Mouse (Mus musculus): Measurements from ENCODE around the gene Stxbp5. TPM values are rescaled to one million over a fixed set of nuclear protein-coding genes. Genes with fewer than 3 reads are reported as not detected.
"Not testable (repeated sequence)": the region's sequence is repeated elsewhere in the genome, so short reads cannot be mapped to it uniquely, and the experiment has no call there.

Stxbp5 gene
- polyA plus RNA-seq, 1 experiment from 2014 or later: 7.8 TPM

DNA sequence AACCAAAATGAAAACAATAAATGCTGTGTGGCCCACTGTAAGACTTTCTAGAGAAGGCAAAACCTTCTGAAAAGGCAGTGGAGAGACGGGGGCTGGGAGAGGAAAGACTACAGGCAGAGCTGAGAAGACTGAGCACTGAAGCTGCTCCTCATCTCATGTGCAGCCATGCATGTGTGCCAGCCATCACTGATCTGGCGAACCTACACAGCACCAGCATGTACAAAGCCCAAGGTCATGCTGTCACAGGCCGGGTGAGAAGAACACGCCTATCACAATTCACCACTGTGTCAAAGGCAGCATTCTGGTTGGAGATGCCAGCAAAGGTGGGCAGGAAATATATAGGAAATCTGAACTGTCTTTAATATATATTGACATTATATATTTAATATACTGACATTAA lies 12.2 kb downstream of the Stxbp5 start:
- Histone ChIP-seq H3K36me3 (no peaks in the 10 kb centered on the region), H3K4me1 (peaks cover 6% of the 10 kb centered on the region), H3K9ac (replicated peaks) (no peak overlapping the region), H3K4me3 (no peak overlapping the region), H3K27me3 (no peaks in the 10 kb centered on the region), H3K9me3 (no peaks in the 10 kb centered on the region), H3K27ac (replicated peaks) (no peak overlapping the region), H3K4me2 (replicated peaks) (no peak overlapping the region)
- no peak for ATAC-seq (replicated peaks)
- 78% methylated on average over 4 of the region's 4 CpGs for WGBS

DNA sequence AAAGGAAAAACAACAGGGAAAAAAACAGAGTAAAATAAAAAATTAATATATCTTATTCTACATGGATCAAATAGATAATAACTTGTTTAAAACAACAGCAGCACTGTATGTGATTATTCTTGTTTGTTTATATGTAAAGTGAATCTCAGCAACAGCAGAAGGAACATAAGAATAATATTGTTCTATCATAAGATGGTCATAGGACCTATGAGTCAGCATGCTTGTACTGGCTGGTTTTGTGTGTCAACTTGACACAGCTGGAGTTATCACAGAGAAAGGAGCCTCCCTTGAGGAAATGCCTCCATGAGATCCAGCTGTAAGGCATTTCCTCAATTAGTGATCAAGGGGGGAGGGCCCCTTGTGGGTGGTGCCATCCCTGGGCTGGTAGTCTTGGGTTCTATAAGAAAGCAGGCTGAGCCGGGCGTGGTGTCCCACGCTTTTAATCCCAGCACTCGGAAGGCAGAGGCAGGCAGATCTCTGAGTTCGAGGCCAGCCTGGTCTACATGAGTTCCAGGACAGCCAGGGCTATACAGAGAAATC lies 19.0 kb downstream of the Stxbp5 start:
- not testable (repeated sequence) for ATAC-seq (replicated peaks); H3K9ac ChIP-seq (replicated peaks); H3K4me1 ChIP-seq; H3K36me3 ChIP-seq; H3K4me3 ChIP-seq; H3K4me2 ChIP-seq (replicated peaks); H3K27ac ChIP-seq (replicated peaks); H3K27me3 ChIP-seq; H3K9me3 ChIP-seq
- WGBS: 96% methylated on average over 5 of the region's 5 CpGs

DNA sequence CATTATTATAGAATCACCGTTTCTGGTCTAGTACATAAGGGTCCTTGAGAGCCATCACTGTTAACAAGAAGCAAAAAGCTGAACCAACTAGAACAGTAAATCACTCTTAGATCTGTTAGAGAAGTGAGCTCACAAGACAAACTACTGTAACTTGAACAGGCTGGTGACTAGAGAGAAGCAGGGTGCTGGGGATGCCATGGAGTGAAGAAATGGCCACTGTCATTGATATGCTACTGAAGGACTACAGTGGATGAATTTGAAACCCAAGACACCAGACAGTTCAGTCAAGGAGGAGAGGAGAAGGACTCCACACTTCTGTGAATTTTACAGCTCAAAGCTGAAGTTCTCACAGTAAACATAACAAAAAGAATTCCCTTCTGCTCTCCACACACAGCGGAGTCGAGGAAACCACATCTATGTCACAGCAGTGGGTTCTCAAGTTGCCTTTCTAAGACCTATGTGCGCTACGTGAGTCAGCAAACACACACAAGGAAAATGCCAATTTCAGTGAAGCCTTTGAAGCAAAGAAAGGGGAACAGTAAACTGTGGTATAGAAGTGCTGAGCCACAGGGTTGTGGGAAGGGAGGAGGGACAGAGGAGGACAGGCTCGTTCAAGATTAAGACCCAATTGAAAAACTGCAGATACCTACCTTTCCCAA lies 20.7 kb downstream of the Stxbp5 start:
- no peaks in the 10 kb centered on the region for H3K27me3 ChIP-seq
- no peak overlapping the region for H3K4me3 ChIP-seq
- H3K27ac ChIP-seq (replicated peaks): no peak overlapping the region
- no peaks in the 10 kb centered on the region for H3K9me3 ChIP-seq
- no peaks in the 10 kb centered on the region for H3K36me3 ChIP-seq
- ATAC-seq (replicated peaks): no peak
- no peak overlapping the region for H3K4me2 ChIP-seq (replicated peaks)
- H3K4me1 ChIP-seq: 0 out of 2 replicates have a peak, but pooled peaks cover 4% of the 10 kb centered on the region
- H3K9ac ChIP-seq (replicated peaks): no peak overlapping the region
- WGBS: 74% methylated on average over 6 of the region's 6 CpGs

DNA sequence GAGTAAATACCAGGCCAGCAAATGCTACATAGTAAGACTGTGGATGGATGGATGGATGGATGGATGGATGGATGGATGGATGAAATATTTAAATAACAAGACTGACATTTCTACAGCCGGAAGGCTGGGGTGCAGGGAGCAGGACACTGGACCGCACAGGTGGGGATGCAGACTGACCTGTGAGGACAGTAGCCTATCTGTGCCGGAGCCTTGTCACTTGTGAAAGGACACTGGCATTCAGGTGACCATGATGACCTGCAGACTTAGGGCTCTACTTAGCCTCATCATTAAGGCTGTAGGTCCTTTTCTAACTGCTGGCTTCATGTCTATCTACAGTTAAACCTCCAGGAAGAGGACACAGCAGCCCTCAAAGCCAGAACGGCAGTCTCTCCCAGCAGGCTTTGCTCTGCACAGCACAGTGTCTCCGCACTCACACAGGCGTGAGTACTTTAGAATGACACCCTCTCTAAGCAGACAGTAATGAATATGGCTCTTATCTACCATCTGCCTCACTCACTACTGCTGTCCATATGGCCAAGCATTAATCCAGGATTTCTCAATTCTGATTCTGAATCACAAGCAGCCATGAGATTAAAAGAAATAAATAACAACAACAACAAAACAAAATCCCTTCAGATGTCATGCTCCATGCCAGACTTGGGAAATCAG lies 21.9 kb downstream of the Stxbp5 start:
- whole genome bisulfite sequencing: 76% methylated on average over 6 of the region's 6 CpGs
- H3K9ac ChIP-seq (replicated peaks): no peak overlapping the region
- no peak overlapping the region for H3K27ac ChIP-seq (replicated peaks)
- H3K27me3 ChIP-seq: no peaks in the 10 kb centered on the region
- no peak overlapping the region for H3K4me3 ChIP-seq
- ATAC-seq (replicated peaks): peak; percentile 88
- no peak overlapping the region for H3K4me2 ChIP-seq (replicated peaks)
- no peaks in the 10 kb centered on the region for H3K9me3 ChIP-seq
- 0 out of 2 replicates have a peak, but pooled peaks cover 4% of the 10 kb centered on the region for H3K4me1 ChIP-seq
- no peaks in the 10 kb centered on the region for H3K36me3 ChIP-seq

DNA sequence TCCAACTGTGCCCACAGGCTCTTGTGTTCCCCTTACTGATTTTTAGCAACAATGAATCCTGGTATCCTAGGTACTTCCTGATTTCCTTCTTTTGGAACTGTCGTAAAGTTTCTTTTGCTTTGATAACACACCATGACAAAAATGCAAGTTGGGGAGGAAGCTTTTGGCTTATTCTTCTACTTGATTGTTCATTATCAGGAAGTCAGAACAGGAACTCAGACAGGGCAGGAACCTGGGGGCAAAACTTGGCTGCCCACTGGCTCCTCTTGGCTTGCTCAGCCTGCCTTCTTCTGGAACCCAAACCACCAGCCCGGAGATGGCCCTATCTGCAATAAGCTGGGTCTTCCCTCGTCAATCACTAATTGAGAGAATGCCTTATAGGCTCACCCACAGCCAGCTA lies 25.0 kb downstream of the Stxbp5 start:
- Histone ChIP-seq H3K9me3 (no peaks in the 10 kb centered on the region), H3K4me2 (replicated peaks) (no peak overlapping the region), H3K9ac (replicated peaks) (no peak overlapping the region), H3K27me3 (no peaks in the 10 kb centered on the region), H3K4me3 (no peak overlapping the region), H3K36me3 (no peaks in the 10 kb centered on the region), H3K27ac (replicated peaks) (no peak overlapping the region), H3K4me1 (0 out of 2 replicates have a peak, but pooled peaks cover 4% of the 10 kb centered on the region)
- WGBS: 94% methylated on average over 3 of the region's 3 CpGs
- no peak for ATAC-seq (replicated peaks)

DNA sequence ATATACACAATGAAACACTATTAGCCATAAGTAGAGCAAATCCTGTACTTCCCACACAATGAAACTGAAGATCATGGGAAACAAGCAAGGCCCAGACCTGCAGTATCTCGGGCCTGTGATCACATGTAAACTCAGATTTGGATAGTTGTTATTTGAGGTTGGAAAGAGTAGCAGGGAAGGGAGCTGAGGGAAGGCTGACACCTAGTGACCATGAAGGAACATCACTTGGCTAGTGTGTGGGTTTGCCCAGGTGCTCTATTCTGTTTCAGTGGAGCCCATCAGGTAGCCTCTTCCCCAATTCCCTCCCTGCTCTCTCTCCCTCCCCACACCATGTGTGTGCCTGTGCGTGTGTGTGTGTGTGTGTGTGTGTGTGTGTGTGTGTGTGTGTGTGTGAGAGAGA lies 28.7 kb downstream of the Stxbp5 start:
- 0 out of 2 replicates have a peak, but pooled peaks have one; percentile 11 for ATAC-seq (replicated peaks)
- no peak overlapping the region for H3K4me2 ChIP-seq (replicated peaks)
- no peaks in the 10 kb centered on the region for H3K9me3 ChIP-seq
- no peak overlapping the region for H3K9ac ChIP-seq (replicated peaks)
- no peaks in the 10 kb centered on the region for H3K27me3 ChIP-seq
- no peak overlapping the region for H3K27ac ChIP-seq (replicated peaks)
- WGBS: 73% methylated on average over 2 of the region's 2 CpGs
- H3K4me3 ChIP-seq: no peak overlapping the region
- no peaks in the 10 kb centered on the region for H3K4me1 ChIP-seq
- H3K36me3 ChIP-seq: no peaks in the 10 kb centered on the region

DNA sequence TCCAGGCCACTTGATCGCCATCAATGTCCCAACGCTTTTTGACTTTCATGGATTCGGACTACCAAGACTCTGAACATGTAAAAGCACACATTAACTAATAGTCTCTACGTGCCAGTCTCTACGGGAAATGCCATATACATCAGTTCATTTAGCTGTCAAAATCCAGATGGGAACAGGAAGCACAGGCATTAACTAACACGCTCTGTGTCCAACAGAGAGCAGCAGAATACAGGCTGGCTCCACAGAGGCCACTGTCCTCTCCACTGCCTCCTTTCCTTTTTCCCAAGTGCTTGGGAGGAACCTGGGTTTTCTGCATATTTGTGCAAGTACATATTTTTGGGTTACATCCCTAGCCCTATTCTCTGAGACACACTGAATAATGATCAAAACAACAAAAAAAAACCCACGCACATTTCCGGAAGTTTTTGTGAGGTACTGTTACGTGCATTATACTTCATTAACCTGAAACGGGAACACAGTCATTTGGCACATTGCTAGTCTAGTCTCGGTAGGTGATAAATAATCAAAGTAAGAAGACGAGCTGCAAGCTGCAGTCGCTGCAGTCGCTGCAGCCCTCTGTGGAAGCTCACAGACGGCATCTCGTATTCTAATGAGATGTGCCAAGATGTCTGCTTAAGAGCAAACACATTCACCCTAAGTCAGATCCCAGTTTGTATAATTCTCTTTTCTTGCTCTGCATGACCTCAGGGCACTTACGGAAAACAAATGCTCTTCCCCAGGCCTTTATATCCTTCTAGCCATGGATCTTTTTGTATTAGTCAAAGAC lies 33.9 kb downstream of the Stxbp5 start:
- ATAC-seq (replicated peaks): peak; percentile 61; the same call in 1 of the 2 replicates
- H3K27ac ChIP-seq (replicated peaks): 0 out of 2 replicates have a peak overlapping the region, but pooled peaks have one; percentile 28

DNA sequence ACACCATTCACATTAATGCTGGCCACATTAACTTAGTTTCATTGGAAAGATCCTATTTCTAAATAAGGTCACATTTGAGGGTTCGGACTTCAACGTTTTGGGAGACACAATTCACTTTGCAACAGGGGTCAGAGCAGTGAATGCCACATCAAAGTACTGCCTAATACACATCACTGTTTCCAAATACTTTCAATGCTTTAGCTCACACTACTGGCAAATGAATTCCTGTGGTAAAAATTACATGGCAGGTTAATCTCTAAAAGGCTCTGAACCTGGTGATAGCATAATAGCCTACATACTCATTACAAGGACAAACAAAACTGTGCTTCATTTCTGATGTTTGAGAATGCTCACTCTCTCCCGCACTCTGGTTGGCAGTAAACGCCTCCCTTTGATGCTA lies 40.9 kb downstream of the Stxbp5 start:
- Histone ChIP-seq H3K36me3 (peaks cover 2% of the 10 kb centered on the region; the same call in 1 of the 2 replicates), H3K9ac (replicated peaks) (no peak overlapping the region), H3K9me3 (no peaks in the 10 kb centered on the region), H3K27me3 (no peaks in the 10 kb centered on the region), H3K27ac (replicated peaks) (no peak overlapping the region), H3K4me1 (no peaks in the 10 kb centered on the region), H3K4me2 (replicated peaks) (no peak overlapping the region), H3K4me3 (no peak overlapping the region)
- 63% methylated on average over 4 of the region's 4 CpGs for WGBS
- no peak for ATAC-seq (replicated peaks)

More for the DNA sequence above, 33.9 kb downstream of the Stxbp5 start:
- no peaks in the 10 kb centered on the region for H3K36me3 ChIP-seq
- H3K4me2 ChIP-seq (replicated peaks): no peak overlapping the region
- H3K9ac ChIP-seq (replicated peaks): no peak overlapping the region; the same call in 1 of the 2 replicates
- peaks cover 7% of the 10 kb centered on the region; the same call in 1 of the 2 replicates for H3K4me1 ChIP-seq
- H3K27me3 ChIP-seq: no peaks in the 10 kb centered on the region
- no peak overlapping the region for H3K4me3 ChIP-seq
- WGBS: 63% methylated on average over 17 of the region's 17 CpGs
- no peaks in the 10 kb centered on the region for H3K9me3 ChIP-seq

DNA sequence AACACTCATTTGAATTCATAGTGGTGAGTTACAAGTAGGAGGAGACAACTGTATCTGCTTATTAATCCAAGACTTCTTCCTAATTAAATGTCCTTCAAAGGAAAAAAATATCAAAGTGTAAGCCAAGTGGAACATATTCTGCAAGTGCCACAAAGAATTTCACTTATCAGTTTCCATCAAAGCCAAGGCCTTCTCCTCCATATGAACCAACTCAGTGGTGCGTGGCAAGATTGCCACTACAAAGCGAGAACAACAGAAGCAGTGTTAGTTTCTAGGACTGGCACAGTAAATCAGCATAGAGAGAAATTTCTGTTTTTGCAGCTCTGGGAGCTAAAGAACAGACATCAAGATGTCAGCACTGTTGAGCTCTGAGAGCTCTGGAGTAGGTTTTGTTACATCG lies 41.4 kb downstream of the Stxbp5 start:
- ATAC-seq (replicated peaks): no peak
- WGBS: 60% methylated on average over 3 of the region's 3 CpGs
- Histone ChIP-seq H3K4me3 (no peak overlapping the region), H3K27me3 (no peaks in the 10 kb centered on the region), H3K36me3 (peaks cover 2% of the 10 kb centered on the region; the same call in 1 of the 2 replicates), H3K4me1 (no peaks in the 10 kb centered on the region), H3K9ac (replicated peaks) (no peak overlapping the region), H3K9me3 (no peaks in the 10 kb centered on the region), H3K4me2 (replicated peaks) (no peak overlapping the region), H3K27ac (replicated peaks) (no peak overlapping the region)

DNA sequence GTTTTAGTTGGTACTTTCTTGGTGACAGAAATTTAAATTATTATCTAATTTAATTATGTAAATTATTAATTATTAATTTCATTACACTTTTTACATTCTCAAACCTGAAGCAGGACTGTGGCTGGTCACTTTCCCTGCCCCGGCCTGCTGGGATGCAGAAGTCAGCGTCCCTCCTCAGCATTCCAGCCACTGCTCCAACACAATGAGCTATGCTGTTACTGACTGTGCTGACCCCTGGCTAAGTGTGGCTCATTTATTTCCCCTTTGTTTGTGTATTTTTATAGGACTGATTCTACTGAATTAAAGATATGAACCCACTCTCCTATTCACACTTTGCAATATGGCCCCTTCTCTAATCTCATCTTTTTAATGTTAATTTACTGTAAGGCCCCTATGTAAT lies 43.0 kb downstream of the Stxbp5 start:
- WGBS: 72% methylated on average over 2 of the region's 2 CpGs
- peaks cover 2% of the 10 kb centered on the region; the same call in 1 of the 2 replicates for H3K36me3 ChIP-seq
- no peak for ATAC-seq (replicated peaks)

DNA sequence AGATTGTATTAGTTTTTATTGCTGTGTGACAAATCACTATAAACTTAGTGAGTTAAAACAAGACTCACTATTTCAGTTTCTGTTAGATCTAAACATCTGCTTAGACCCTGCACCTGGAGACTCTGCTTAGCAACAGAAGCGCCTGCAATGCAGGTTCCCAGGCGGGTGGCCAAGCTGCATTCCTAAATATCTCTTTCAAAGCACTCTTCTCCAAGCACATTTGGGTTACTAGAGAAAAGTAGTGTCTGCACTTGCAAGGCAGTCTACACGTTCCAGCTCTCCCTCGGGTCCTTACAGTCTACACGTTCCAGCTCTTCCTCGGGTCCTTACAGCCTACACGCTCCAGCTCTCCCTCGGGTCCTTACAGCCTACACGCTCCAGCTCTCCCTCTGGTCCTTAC lies 44.1 kb downstream of the Stxbp5 start:
- Histone ChIP-seq H3K27ac (replicated peaks) (no peak overlapping the region), H3K9me3 (no peaks in the 10 kb centered on the region), H3K4me2 (replicated peaks) (no peak overlapping the region), H3K36me3 (peaks cover 3% of the 10 kb centered on the region; the same call in 1 of the 2 replicates), H3K9ac (replicated peaks) (no peak overlapping the region), H3K4me3 (no peak overlapping the region), H3K4me1 (no peaks in the 10 kb centered on the region), H3K27me3 (no peaks in the 10 kb centered on the region)
- 79% methylated on average over 9 of the region's 9 CpGs for WGBS
- no peak for ATAC-seq (replicated peaks)

More for the DNA sequence above, 43.0 kb downstream of the Stxbp5 start:
- Histone ChIP-seq H3K4me3 (no peak overlapping the region), H3K27me3 (no peaks in the 10 kb centered on the region), H3K27ac (replicated peaks) (no peak overlapping the region), H3K4me1 (no peaks in the 10 kb centered on the region), H3K9ac (replicated peaks) (no peak overlapping the region), H3K9me3 (no peaks in the 10 kb centered on the region), H3K4me2 (replicated peaks) (no peak overlapping the region)

DNA sequence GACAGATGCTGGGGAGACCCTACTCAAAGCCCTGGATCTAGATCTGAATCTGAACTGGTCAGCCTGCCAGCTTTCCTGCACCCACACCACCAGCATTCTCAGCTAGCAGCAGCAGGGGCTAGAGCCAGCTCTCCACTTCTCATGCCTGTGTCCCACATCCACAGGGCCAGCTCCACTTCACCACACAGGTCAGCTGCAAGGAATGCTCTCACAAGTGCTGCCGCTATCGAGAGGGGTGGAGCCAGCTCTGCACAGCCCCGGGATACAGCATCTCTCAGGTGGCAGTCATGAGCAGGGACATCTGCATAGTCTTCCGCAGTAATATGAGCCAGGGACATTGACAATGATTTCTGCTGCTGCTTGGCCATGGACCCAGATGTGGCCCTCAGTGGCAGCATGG lies 54.5 kb downstream of the Stxbp5 start:
- no peaks in the 10 kb centered on the region for H3K36me3 ChIP-seq
- no peak overlapping the region for H3K27ac ChIP-seq (replicated peaks)
- H3K4me2 ChIP-seq (replicated peaks): no peak overlapping the region
- H3K9ac ChIP-seq (replicated peaks): no peak overlapping the region
- H3K4me1 ChIP-seq: no peaks in the 10 kb centered on the region
- no peak overlapping the region for H3K4me3 ChIP-seq
- 0 out of 2 replicates have a peak, but pooled peaks have one; percentile 26 for ATAC-seq (replicated peaks)
- H3K9me3 ChIP-seq: no peaks in the 10 kb centered on the region
- H3K27me3 ChIP-seq: no peaks in the 10 kb centered on the region
- WGBS: 94% methylated on average over 4 of the region's 4 CpGs
